Mouse (Mus musculus) C2C12 (cell line): ENCODE measurements around the gene Sptb.

Source experiments
- CEBPB ChIP-seq: IDR thresholded peaks from one replicate; pipeline ENCODE4 v1.6.1; 2011; ENCODE audit warnings: low read depth, mild to moderate bottlenecking, control low read depth, moderate library complexity
- CTCF ChIP-seq: IDR thresholded peaks from one replicate; pipeline ENCODE4 v1.5.1; 2011; ENCODE audit not compliant: control insufficient read depth, insufficient read depth, insufficient read length
- MYOG ChIP-seq: IDR thresholded peaks from one replicate; pipeline ENCODE4 v1.6.1; 2011; ENCODE audit not compliant: control insufficient read depth, insufficient read length; ENCODE audit errors: extremely low read depth
- USF1 ChIP-seq: IDR thresholded peaks from one replicate; pipeline ENCODE4 v1.6.1; 2011; ENCODE audit warnings: low read depth, mild to moderate bottlenecking, control low read depth, moderate library complexity

GRCm38 (mm10) chr12:76547409-76548081 lies 162.8 kb downstream of the Sptb start:
- no peak for TF ChIP-seq CTCF
- no peak for TF ChIP-seq CEBPB
- no peak for TF ChIP-seq MYOG
- no peak for TF ChIP-seq USF1
